Mouse (Mus musculus) CD8-positive naive resting alpha-beta T cell, adult 2 months (primary cell): ENCODE data around the gene 2610028H24Rik.

Source experiments
- DNase-seq, 2 experiments: peaks; one replicate each; pipeline ENCODE4 v3.0.0; 2022; ENCODE audit warnings: low read depth in 2 of 2, low spot score in 2 of 2

Gene 2610028H24Rik

DNA sequence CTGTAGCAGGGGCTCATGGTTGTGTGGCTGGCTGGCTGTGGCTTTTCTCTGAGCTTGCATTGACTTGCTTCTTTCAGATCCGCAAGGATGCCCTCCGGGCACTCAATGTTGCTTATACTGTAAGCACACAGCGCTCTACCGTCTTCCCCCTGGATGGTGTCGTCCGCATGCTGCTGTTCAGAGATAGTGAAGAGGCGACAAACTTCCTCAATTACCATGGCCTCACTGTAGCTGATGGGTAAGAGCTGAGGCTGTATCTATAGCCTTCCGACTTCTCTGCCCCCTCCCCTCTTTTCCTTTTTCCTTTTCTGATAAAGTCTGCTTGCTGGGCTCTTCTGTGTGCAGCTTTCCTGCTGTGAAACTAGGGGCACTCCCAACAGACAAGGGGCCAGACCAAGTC, 39.4 kb downstream of the 2610028H24Rik start:
- no peak for DNase-seq

DNA sequence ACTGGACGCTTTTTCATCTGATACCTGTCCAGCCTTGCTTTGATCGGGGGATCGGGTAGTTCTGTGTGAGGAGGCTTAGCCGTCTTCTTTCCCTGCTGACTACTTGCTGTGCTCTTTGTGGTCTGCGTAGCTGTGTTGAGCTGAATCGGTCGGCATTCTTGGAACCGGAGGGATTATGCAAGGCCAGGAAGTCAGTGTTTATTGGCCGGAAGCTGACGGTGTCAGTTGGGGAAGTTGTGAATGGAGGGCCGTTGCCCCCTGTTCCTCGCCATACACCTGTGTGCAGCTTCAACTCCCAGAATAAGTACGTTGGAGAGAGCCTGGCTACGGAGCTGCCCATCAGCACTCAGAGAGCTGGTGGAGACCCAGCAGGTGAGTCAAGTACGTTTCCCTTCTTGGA, 40.3 kb downstream of the 2610028H24Rik start:
- DNase-seq, result no peak

DNA sequence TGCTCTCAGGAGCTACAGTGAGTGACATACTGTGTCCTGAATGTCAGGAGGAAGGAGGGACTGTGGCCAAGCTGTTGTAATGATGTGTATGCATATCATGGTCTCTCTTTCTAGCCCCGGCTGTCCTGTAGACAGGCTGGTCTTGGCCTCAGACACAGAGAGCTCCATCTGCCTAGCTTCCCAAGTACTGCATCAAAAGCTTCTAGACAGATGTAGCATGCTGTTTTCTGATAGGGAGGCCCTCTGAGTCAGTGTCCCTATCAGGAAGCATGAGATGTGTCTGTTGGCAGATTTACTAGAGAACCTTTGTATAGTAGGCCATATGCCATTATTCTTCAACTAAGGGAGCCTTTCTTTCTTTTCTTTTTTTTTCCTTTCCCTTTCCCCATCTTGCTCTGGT, 44.6 kb downstream of the 2610028H24Rik start:
- DNase-seq, result no peak

DNA sequence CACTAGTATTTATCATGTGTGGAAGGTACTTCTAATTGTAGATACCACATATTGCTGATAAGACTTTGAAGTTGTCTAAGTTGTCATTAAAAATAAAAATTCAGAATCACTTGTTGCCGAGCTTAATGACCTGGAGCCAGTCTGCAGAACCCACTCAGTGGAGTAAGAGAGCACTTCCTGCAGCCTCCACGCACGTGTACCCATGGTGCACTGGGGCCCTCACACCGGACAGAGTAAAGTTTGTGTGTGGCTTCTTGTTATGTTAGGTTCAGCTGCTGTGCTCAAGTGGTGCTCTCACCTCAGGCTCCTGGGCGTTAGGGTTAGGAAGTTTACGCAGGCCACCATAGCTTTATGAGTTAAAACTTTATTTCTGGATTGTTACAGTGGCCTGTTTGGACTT, 46.6 kb downstream of the 2610028H24Rik start:
- no peak for DNase-seq

DNA sequence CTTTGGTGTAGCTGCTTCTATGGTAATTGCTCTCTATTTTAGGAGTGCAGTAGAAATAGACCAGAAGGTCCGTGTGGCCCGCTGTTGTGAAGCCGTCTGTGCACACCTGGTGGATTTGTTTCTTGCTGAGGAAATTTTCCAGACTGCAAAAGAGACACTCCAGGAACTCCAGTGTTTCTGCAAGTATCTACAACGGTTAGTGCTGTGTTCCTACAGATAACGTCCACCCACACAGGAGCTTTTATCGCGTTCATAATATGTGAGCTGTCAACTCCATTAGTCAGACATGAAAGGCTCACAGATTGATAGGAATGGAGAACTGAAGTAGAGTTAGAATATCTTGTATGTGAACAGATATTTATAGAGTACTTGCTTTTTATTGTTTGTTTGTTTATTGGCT, 47.5 kb downstream of the 2610028H24Rik start:
- no peak for DNase-seq

DNA sequence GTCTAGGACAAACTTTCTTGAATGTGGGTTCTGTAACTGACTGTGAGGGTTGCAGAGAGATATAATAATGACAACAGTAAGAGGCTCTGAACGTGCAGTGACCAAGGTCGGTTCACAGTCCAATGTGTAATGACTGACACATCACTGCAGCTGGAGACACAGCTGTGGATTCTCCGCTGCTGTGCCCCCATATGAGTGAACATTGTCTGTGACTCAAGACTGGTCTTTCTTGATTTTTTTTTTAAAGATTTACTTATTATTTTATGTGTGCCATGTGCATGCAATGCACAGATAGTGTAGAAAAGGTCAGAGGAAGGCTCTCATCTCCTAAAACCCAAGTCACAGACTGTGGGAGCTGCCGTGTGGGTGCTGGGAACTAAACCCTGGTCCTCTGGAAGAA, 48.6 kb downstream of the 2610028H24Rik start:
- DNase-seq, result no peak

DNA sequence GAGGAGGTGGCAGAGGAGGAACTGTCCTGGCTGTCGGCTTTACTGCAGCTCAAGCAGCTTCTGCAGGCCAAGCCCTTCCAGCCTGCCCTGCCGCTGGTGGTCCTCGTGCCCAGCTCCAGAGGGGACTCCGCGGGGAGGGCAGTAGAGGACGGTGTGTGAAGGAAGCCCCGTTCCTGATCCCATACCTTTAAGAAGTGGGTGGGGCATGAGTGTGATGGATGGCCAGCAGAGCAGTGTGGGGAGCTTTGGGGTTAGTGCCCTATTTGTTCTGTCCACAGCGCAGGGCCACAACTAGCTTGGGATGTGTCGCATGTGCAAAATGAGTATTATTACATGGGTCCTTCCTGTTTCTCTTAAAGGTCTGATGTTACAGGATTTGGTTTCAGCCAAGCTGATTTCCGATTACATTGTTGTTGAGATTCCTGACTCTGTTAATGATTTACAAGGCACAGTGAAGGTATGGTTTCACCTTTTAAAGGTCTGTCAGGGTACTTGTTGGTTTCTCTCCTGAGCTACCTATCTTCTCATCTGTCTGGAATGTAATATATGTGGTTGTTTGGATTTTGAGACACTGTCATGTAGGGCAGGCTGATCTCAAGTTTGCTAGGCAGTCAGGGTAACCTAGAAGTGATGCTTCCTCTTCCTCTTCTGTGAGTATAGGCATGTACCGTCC, 55.5 kb downstream of the 2610028H24Rik start:
- DNase-seq, result no peak

DNA sequence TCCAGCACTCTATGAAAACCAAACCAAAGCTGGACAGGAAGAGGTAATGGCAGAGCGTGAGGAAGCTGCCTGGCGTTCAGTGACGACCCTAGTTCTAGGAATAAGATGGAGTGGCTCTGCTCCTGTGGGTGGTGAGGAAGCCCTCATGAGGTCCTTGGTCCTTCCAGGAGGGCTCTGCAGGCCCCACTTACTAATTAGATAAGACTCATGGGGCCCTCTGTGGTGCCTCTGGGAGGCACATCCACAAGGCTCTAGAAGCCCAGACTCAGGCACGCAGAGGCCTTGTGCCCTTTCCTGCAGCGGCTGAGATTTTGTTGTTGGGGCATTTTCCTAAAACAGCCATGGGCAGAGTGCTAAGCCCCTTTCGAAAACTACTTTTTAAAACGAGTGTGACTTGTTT, 57.0 kb downstream of the 2610028H24Rik start:
- DNase-seq, result no peak
